Mouse (Mus musculus): ENCODE data around the gene Podxl2. TPM values are rescaled to one million over a fixed set of nuclear protein-coding genes. Genes with fewer than 3 reads are reported as not detected.
A peak's percentile ranks its signal among the peaks of the same experiment; 100 is the strongest.

Gene Podxl2
- polyA plus RNA-seq, 1 experiment from 2014 or later: 26.4 TPM

DNA sequence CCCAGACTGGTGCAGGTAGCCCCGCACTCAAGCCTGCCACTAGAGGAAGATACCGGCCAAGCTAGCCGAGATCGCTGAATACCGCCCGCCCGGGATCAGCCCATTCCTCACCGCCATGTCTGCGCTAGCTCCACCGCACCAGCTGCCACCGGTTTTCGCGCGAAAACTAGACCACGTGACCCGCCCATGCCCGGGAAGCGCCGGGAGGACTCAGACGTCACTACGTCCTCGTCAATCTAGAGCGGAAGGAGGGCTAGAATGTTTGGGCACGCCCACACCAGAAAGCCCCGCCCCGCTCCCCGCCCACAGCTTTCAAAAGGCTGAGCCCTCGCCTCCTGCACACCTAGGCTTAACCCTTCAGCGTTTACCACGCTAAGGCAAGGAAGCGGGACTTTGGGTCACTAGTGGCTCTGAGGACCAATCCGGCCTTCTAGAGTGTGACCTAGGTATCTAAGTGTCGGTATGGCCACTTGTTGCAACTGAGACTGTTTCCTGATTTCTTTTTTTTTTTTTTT is 23.7 kb upstream of the Podxl2 start, which contains the start of gene Mcm2:
Gene Mcm2, minus strand, starts transcription at position 247 of the 515 bp plus-strand sequence.
- Histone ChIP-seq H3K27ac (ENCODE audit: low read depth, low read length) (peak within 1 kb of the TSS; percentile 84), H3K9ac (ENCODE audit: low read depth, low read length) (peak within 1 kb of the TSS; percentile 91), H3K4me3 (ENCODE audit: low read depth, low read length) (peak within 1 kb of the TSS; percentile 83)

GRCm38 (mm10) chr6:88897246-88897645 is 22.4 kb upstream of the Podxl2 start:
- no peak for ATAC-seq (replicated peaks; ENCODE audit: insufficient number of reproducible peaks, low FRiP score, low TSS enrichment)
- Histone ChIP-seq H3K27me3 (ENCODE audit: control insufficient read depth, insufficient read depth, low read length) (no peaks in the 10 kb centered on the region), H3K4me2 (peak overlapping the region; percentile 75), H3K27ac (ENCODE audit: low read depth, low read length) (no peak overlapping the region), H3K9me3 (replicated peaks; ENCODE audit: control insufficient read depth, low read length) (no peaks in the 10 kb centered on the region), H3K36me3 (ENCODE audit: control insufficient read depth, insufficient read depth, low read length) (peaks cover 25% of the 10 kb centered on the region), H3K4me3 (ENCODE audit: low read depth, low read length) (peak overlapping the region; percentile 83), H3K9ac (ENCODE audit: low read depth, low read length) (peak overlapping the region; percentile 56), H3K4me1 (ENCODE audit: control insufficient read depth, insufficient read depth, low read length) (peaks cover 18% of the 10 kb centered on the region)
- 67% methylated on average over 7 of the region's 7 CpGs for WGBS (ENCODE audit: insufficient replicate concordance)

More for the DNA sequence above, 23.7 kb upstream of the Podxl2 start, which contains the start of gene Mcm2:
- Histone ChIP-seq H3K36me3 (ENCODE audit: control insufficient read depth, insufficient read depth, low read length) (peaks cover 15% of the 10 kb centered on the region), H3K9me3 (replicated peaks; ENCODE audit: control insufficient read depth, low read length) (no peaks in the 10 kb centered on the region), H3K4me1 (ENCODE audit: control insufficient read depth, insufficient read depth, low read length) (peaks cover 27% of the 10 kb centered on the region), H3K4me2 (peak within 1 kb of the TSS; percentile 75), H3K27me3 (ENCODE audit: control insufficient read depth, insufficient read depth, low read length) (no peaks in the 10 kb centered on the region)
- peak; percentile 79 for ATAC-seq (replicated peaks; ENCODE audit: insufficient number of reproducible peaks, low FRiP score, low TSS enrichment)
- under 1% methylated on average over 33 of the region's 33 CpGs for WGBS (ENCODE audit: insufficient replicate concordance)

GRCm38 (mm10) chr6:88895943-88896342 is 21.1 kb upstream of the Podxl2 start:
- Histone ChIP-seq H3K9ac (ENCODE audit: low read depth, low read length) (no peak overlapping the region), H3K4me3 (ENCODE audit: low read depth, low read length) (no peak overlapping the region), H3K27me3 (ENCODE audit: control insufficient read depth, insufficient read depth, low read length) (no peaks in the 10 kb centered on the region), H3K4me1 (ENCODE audit: control insufficient read depth, insufficient read depth, low read length) (peaks cover 12% of the 10 kb centered on the region; the same call in 1 of the 2 replicates), H3K27ac (ENCODE audit: low read depth, low read length) (no peak overlapping the region), H3K9me3 (replicated peaks; ENCODE audit: control insufficient read depth, low read length) (no peaks in the 10 kb centered on the region), H3K36me3 (ENCODE audit: control insufficient read depth, insufficient read depth, low read length) (peaks cover 37% of the 10 kb centered on the region), H3K4me2 (no peak overlapping the region; the same call in 1 of the 2 replicates)
- no peak for ATAC-seq (replicated peaks; ENCODE audit: insufficient number of reproducible peaks, low FRiP score, low TSS enrichment)
- WGBS (ENCODE audit: insufficient replicate concordance): 84% methylated on average over 6 of the region's 6 CpGs

GRCm38 (mm10) chr6:88893559-88893958 is 18.7 kb upstream of the Podxl2 start:
- Histone ChIP-seq H3K27ac (ENCODE audit: low read depth, low read length) (no peak overlapping the region), H3K4me3 (ENCODE audit: low read depth, low read length) (no peak overlapping the region), H3K36me3 (ENCODE audit: control insufficient read depth, insufficient read depth, low read length) (peaks cover 53% of the 10 kb centered on the region), H3K27me3 (ENCODE audit: control insufficient read depth, insufficient read depth, low read length) (no peaks in the 10 kb centered on the region), H3K4me2 (no peak overlapping the region), H3K4me1 (ENCODE audit: control insufficient read depth, insufficient read depth, low read length) (peaks cover 12% of the 10 kb centered on the region; the same call in 1 of the 2 replicates), H3K9me3 (replicated peaks; ENCODE audit: control insufficient read depth, low read length) (no peaks in the 10 kb centered on the region), H3K9ac (ENCODE audit: low read depth, low read length) (no peak overlapping the region)
- WGBS (ENCODE audit: insufficient replicate concordance): 65% methylated on average over 5 of the region's 5 CpGs
- ATAC-seq (replicated peaks; ENCODE audit: insufficient number of reproducible peaks, low FRiP score, low TSS enrichment): no peak

DNA sequence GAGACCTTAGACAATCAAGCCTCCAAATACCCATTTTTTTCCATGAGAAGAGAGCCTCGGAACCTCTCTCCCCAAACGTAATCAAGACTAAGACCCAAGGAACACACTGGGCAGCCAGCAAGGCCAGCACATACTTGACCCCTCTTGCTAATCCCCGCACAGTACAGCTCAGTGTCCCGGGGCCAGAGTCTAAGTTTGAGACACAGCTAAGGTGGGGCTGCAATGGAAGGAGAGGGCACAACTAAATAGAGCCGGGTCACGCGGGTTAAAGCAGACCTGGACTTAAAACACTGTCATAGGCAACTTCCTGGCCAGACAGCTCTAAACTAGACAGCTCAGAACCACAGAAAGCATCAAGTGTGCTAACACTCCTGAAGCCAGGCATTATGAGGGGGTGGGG is 16.0 kb upstream of the Podxl2 start:
- Histone ChIP-seq H3K27me3 (ENCODE audit: control insufficient read depth, insufficient read depth, low read length) (no peaks in the 10 kb centered on the region), H3K27ac (ENCODE audit: low read depth, low read length) (no peak overlapping the region), H3K4me3 (ENCODE audit: low read depth, low read length) (no peak overlapping the region), H3K4me2 (no peak overlapping the region), H3K36me3 (ENCODE audit: control insufficient read depth, insufficient read depth, low read length) (peaks cover 77% of the 10 kb centered on the region), H3K9ac (ENCODE audit: low read depth, low read length) (no peak overlapping the region), H3K9me3 (replicated peaks; ENCODE audit: control insufficient read depth, low read length) (no peaks in the 10 kb centered on the region), H3K4me1 (ENCODE audit: control insufficient read depth, insufficient read depth, low read length) (peaks cover 2% of the 10 kb centered on the region; the same call in 1 of the 2 replicates)
- 84% methylated on average over 7 of the region's 7 CpGs for WGBS (ENCODE audit: insufficient replicate concordance)
- no peak for ATAC-seq (replicated peaks; ENCODE audit: insufficient number of reproducible peaks, low FRiP score, low TSS enrichment)

DNA sequence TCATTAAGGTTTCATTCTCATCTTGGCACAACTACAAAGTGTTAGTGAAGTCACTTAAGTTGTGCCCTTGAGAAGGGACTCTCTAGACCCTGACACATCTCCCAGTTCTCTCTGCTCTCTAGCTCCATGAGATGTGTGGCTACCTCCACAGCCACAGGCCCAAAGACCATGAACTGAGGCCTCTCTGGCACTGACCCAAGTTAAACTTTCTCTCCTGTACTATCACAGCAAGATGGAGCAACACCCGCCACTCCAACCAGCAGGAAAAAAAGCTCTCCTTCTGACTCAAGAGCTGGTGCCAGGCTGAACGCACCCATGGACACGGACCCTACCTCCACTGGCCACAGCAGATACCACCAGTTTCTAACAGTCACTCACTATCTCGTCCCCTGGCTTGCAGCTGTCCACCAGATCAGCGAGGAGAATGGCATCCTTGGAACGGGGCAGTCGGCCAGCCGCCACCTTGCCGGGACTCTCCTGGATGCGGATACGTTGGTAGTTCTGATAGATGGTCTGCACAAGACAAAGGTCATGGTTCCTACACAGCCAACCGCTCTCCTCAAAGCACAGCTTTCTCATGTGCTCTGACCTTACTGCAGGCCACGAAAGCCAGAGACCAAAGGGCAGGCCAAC is 14.7 kb upstream of the Podxl2 start:
- H3K27me3 ChIP-seq (ENCODE audit: control insufficient read depth, insufficient read depth, low read length): no peaks in the 10 kb centered on the region
- no peak overlapping the region for H3K4me2 ChIP-seq
- no peak overlapping the region for H3K9ac ChIP-seq (ENCODE audit: low read depth, low read length)
- 87% methylated on average over 13 of the region's 13 CpGs for WGBS (ENCODE audit: insufficient replicate concordance)
- H3K9me3 ChIP-seq (replicated peaks; ENCODE audit: control insufficient read depth, low read length): no peaks in the 10 kb centered on the region
- no peak overlapping the region for H3K4me3 ChIP-seq (ENCODE audit: low read depth, low read length)
- ATAC-seq (replicated peaks; ENCODE audit: insufficient number of reproducible peaks, low FRiP score, low TSS enrichment): no peak
- no peak overlapping the region for H3K27ac ChIP-seq (ENCODE audit: low read depth, low read length)
- no peaks in the 10 kb centered on the region for H3K4me1 ChIP-seq (ENCODE audit: control insufficient read depth, insufficient read depth, low read length)
- peaks cover 76% of the 10 kb centered on the region for H3K36me3 ChIP-seq (ENCODE audit: control insufficient read depth, insufficient read depth, low read length)

GRCm38 (mm10) chr6:88886417-88886967 is 11.6 kb upstream of the Podxl2 start:
- Histone ChIP-seq H3K27ac (ENCODE audit: low read depth, low read length) (no peak overlapping the region), H3K36me3 (ENCODE audit: control insufficient read depth, insufficient read depth, low read length) (peaks cover 58% of the 10 kb centered on the region), H3K9me3 (replicated peaks; ENCODE audit: control insufficient read depth, low read length) (no peaks in the 10 kb centered on the region), H3K27me3 (ENCODE audit: control insufficient read depth, insufficient read depth, low read length) (no peaks in the 10 kb centered on the region), H3K4me3 (ENCODE audit: low read depth, low read length) (no peak overlapping the region), H3K4me2 (no peak overlapping the region), H3K4me1 (ENCODE audit: control insufficient read depth, insufficient read depth, low read length) (no peaks in the 10 kb centered on the region), H3K9ac (ENCODE audit: low read depth, low read length) (no peak overlapping the region)
- 94% methylated on average over 2 of the region's 2 CpGs for WGBS (ENCODE audit: insufficient replicate concordance)
- no peak for ATAC-seq (replicated peaks; ENCODE audit: insufficient number of reproducible peaks, low FRiP score, low TSS enrichment)

DNA sequence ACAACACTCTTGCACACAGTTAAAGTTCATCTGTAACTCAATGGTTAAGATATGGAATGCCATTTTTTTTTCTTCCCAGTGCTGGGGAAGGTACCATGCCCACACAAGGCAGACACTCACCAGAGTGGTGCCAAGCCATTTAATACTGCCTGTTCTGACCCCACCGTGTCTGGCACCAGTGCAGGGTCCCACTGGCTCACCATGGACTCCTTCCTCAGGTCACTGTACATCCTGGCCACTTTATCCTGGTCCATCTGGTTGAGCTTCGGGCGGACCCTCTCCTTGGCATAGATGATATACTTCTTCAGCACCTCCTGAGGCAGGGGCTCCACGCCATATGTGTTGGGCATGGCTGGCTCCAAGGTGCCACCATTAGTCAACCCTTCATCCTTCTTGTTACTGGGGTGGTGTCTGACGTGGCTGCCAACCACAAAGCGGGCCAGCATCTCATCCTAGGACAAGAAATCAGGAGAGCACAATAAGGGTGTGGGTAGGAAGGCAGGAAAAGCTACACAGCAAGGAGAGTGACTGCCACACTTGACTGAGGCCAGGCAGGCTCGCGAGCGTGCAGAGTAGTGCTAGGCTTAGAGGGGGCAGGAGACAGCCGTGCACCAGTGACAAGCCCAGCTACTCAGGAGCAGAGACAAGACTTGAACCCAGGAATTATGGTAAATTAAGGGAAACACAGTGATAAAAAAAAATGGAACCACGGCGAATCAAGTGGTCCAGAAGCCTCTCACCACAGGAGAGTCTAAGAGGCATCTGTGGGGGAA is 11.0 kb upstream of the Podxl2 start:
- ATAC-seq (replicated peaks; ENCODE audit: insufficient number of reproducible peaks, low FRiP score, low TSS enrichment): no peak
- H3K4me1 ChIP-seq (ENCODE audit: control insufficient read depth, insufficient read depth, low read length): no peaks in the 10 kb centered on the region
- WGBS (ENCODE audit: insufficient replicate concordance): 95% methylated on average over 12 of the region's 12 CpGs

More for the DNA sequence above, 11.0 kb upstream of the Podxl2 start:
- Histone ChIP-seq H3K4me2 (no peak overlapping the region), H3K9ac (ENCODE audit: low read depth, low read length) (no peak overlapping the region), H3K4me3 (ENCODE audit: low read depth, low read length) (no peak overlapping the region), H3K27me3 (ENCODE audit: control insufficient read depth, insufficient read depth, low read length) (no peaks in the 10 kb centered on the region), H3K9me3 (replicated peaks; ENCODE audit: control insufficient read depth, low read length) (no peaks in the 10 kb centered on the region), H3K27ac (ENCODE audit: low read depth, low read length) (no peak overlapping the region), H3K36me3 (ENCODE audit: control insufficient read depth, insufficient read depth, low read length) (peaks cover 51% of the 10 kb centered on the region)

Measured in heart, embryonic 11.5 days (tissue).